Mouse (Mus musculus): ENCODE measurements around the gene Nostrin.

GRCm38 (mm10) chr2:69175296-69175695 lies 39.7 kb downstream of the Nostrin start:
- TF ChIP-seq POU5F1 (IDR thresholded peaks at IDR 0.05; ENCODE audit: borderline replicate concordance, low read length) (no peak), CTCF (conservative IDR thresholded peaks at IDR 0.05; ENCODE audit: low read length) (no peak), NANOG (IDR thresholded peaks at IDR 0.05; ENCODE audit: borderline replicate concordance, low read length) (no peak)
